Mouse (Mus musculus): ENCODE results near the gene Hist1h2ap. TPM values are rescaled to one million over a fixed set of nuclear protein-coding genes. Genes with fewer than 3 reads are reported as not detected.
"Not testable (repeated sequence)": the region's sequence is repeated elsewhere in the genome, so short reads cannot be mapped to it uniquely, and the experiment has no call there.

The Hist1h2ap gene
- total RNA-seq, 4 experiments from 2014 or later: 7.5 to 39.9 (median 17.1) TPM; not detected in 1

- not testable (repeated sequence) for DNase-seq (ENCODE audit: low spot score in 2 of 2)
Measured at GRCm38 (mm10) chr13:21811074-21811473, 22.2 kb downstream of the Hist1h2ap start.

GRCm38 (mm10) chr13:21810073-21810472, 23.2 kb downstream of the Hist1h2ap start, which contains the start of the genes Hist1h2bq and Hist1h2ao:
Hist1h2bq (minus strand) TSS chr13:21810197.
Hist1h2ao (plus strand) TSS chr13:21810465.
- DNase-seq (ENCODE audit: low spot score in 2 of 2): not testable (repeated sequence)

GRCm38 (mm10) chr13:21803058-21803457, 30.2 kb downstream of the Hist1h2ap start:
- not testable (repeated sequence) for DNase-seq (ENCODE audit: low spot score in 2 of 2)

GRCm38 (mm10) chr13:21797163-21797562, 36.1 kb downstream of the Hist1h2ap start:
- DNase-seq (ENCODE audit: low spot score in 2 of 2): not testable (repeated sequence)

GRCm38 (mm10) chr13:21795584-21795983, 37.7 kb downstream of the Hist1h2ap start:
- DNase-seq (ENCODE audit: low spot score in 2 of 2): no peak

GRCm38 (mm10) chr13:21790601-21791283, 42.6 kb downstream of the Hist1h2ap start:
- no peak for DNase-seq (ENCODE audit: low spot score in 2 of 2)

GRCm38 (mm10) chr13:21789925-21790324, 43.4 kb downstream of the Hist1h2ap start:
- DNase-seq (ENCODE audit: low spot score in 2 of 2): no peak

- no peak for DNase-seq (ENCODE audit: low spot score in 2 of 2)
Measured at GRCm38 (mm10) chr13:21787760-21788593, 45.3 kb downstream of the Hist1h2ap start.

- DNase-seq (ENCODE audit: low spot score in 2 of 2): peak; percentile 72 to 91
Measured at GRCm38 (mm10) chr13:21786899-21787629, 46.2 kb downstream of the Hist1h2ap start, which contains the start of the genes Hist1h2an and Hist1h2bp. Hist1h2an (minus strand) TSS chr13:21787218. Hist1h2bp (plus strand) TSS chr13:21787461.

GRCm38 (mm10) chr13:21786189-21786898, 47.0 kb downstream of the Hist1h2ap start:
- DNase-seq (ENCODE audit: low spot score in 2 of 2): no peak

GRCm38 (mm10) chr13:21784311-21784710, 49.0 kb downstream of the Hist1h2ap start:
- DNase-seq (ENCODE audit: low spot score in 2 of 2): no peak

GRCm38 (mm10) chr13:21783734-21784161, 49.6 kb downstream of the Hist1h2ap start:
- DNase-seq (ENCODE audit: low spot score in 2 of 2): no peak

GRCm38 (mm10) chr13:21783255-21783617, 50.1 kb downstream of the Hist1h2ap start, which contains the start of gene Hist1h3i:
Hist1h3i (minus strand) TSS chr13:21783370.
- peak; percentile 19 to 52 for DNase-seq (ENCODE audit: low spot score in 2 of 2)

Small RNA genes within 50 kb of the gene (microRNA-seq; reads per million reads assigned to microRNA genes)
- gene Gm19658 (0 reads per million in 2 experiments), gene Gm44346 (0 reads per million in 2 experiments), gene Gm44466 (0 reads per million in 2 experiments)

Other genes starting within 250 kb of the Hist1h2ap start
- not detected for gene Olfr1362, start 219.5 kb downstream of the Hist1h2ap start, total RNA-seq (2022)
- gene Olfr11, start 191.0 kb downstream of the Hist1h2ap start, total RNA-seq (2022): not detected
- gene Olfr1361, start 170.1 kb downstream of the Hist1h2ap start, total RNA-seq (2022): not detected
- not detected for gene Olfr1360, start 156.1 kb downstream of the Hist1h2ap start, total RNA-seq (2022)
- not detected for gene Olfr1359, start 135.4 kb downstream of the Hist1h2ap start, total RNA-seq (2022)
- 10 to 100 TPM; 16.0 to 30.4 (median 22.3) TPM for gene Hist1h2bl, start 117.4 kb downstream of the Hist1h2ap start, total RNA-seq (2022)
- 10 to 100 TPM in 3 of 4 experiments, not detected in 1; 16.4 to 24.8 (median 22.3) TPM for gene Hist1h2ai, start 117.1 kb downstream of the Hist1h2ap start, total RNA-seq (2022)
- gene Hist1h3h, start 115.8 kb downstream of the Hist1h2ap start, total RNA-seq (2022): 10 to 100 TPM; 40.8 to 60.6 (median 44.2) TPM
- 1 to 10 TPM; 2.5 to 5.9 (median 4.5) TPM for gene Hist1h2bm, start 111.5 kb downstream of the Hist1h2ap start, total RNA-seq (2022)
- gene Hist1h4j, start 98.4 kb downstream of the Hist1h2ap start, total RNA-seq (2022): 10 to 100 TPM; 18.4 to 23.9 (median 19.2) TPM
- gene Hist1h4k, start 83.0 kb downstream of the Hist1h2ap start, total RNA-seq (2022): 100 to 1,000 TPM; 294 to 349 (median 343) TPM
- 10 to 100 TPM in 3 of 4 experiments, 1 to 10 TPM in 1; 9.6 to 16.7 (median 11.1) TPM for gene Hist1h2ak, start 79.7 kb downstream of the Hist1h2ap start, total RNA-seq (2022)
- gene Hist1h2bn, start 79.4 kb downstream of the Hist1h2ap start, total RNA-seq (2022): 10 to 100 TPM in 3 of 4 experiments, 1 to 10 TPM in 1; 1.6 to 11.3 (median 10.8) TPM
- 10 to 100 TPM in 2 of 4 experiments, 1 to 10 TPM in 2; 7.2 to 11.0 (median 10.2) TPM for gene Hist1h1b, start 52.9 kb downstream of the Hist1h2ap start, total RNA-seq (2022)
- 10 to 100 TPM; 44.4 to 70.8 (median 54.9) TPM for gene Hist1h3i, start 50.1 kb downstream of the Hist1h2ap start, total RNA-seq (2022)
- gene Hist1h2an, start 46.3 kb downstream of the Hist1h2ap start, total RNA-seq (2022): 1 to 10 TPM in 2 of 4 experiments, not detected in 2; 2.9 to 4.0 TPM
- 10 to 100 TPM in 1 of 4 experiments, 1 to 10 TPM in 3; 6.0 to 11.4 (median 8.5) TPM for gene Hist1h2bp, start 46.0 kb downstream of the Hist1h2ap start, total RNA-seq (2022)
- gene Hist1h2bq, start 23.3 kb downstream of the Hist1h2ap start, total RNA-seq (2022): 10 to 100 TPM; 26.3 to 44.6 (median 31.8) TPM
- 10 to 100 TPM in 3 of 4 experiments, not detected in 1; 14.7 to 30.0 (median 20.1) TPM for gene Hist1h2ao, start 23.0 kb downstream of the Hist1h2ap start, total RNA-seq (2022)
- gene Hist1h4m, start 21.8 kb downstream of the Hist1h2ap start, total RNA-seq (2022): 100 to 1,000 TPM; 177 to 265 (median 220) TPM
- 10 to 100 TPM; 31.1 to 87.2 (median 44.3) TPM for gene Hist1h4n, start 1.3 kb downstream of the Hist1h2ap start, total RNA-seq (2022)
- 10 to 100 TPM; 26.6 to 43.8 (median 31.6) TPM for gene Hist1h2br, start 236 bp upstream of the Hist1h2ap start, total RNA-seq (2022)
- gene Zfp184, start 111.6 kb upstream of the Hist1h2ap start, total RNA-seq (2022): 1 to 10 TPM; 2.4 to 4.1 (median 3.3) TPM
- gene Pom121l2, start 147.7 kb upstream of the Hist1h2ap start, total RNA-seq (2022): not detected
- gene Prss16, start 176.2 kb upstream of the Hist1h2ap start, total RNA-seq (2022): 1 to 10 TPM in 3 of 4 experiments, under 1 TPM in 1; 0.33 to 1.3 (median 1.0) TPM
- gene Hist1h2ah, start 202.1 kb upstream of the Hist1h2ap start, total RNA-seq (2022): 10 to 100 TPM in 3 of 4 experiments, not detected in 1; 15.3 to 27.1 (median 22.8) TPM
- gene Hist1h2bk, start 202.4 kb upstream of the Hist1h2ap start, total RNA-seq (2022): 10 to 100 TPM in 3 of 4 experiments, 1 to 10 TPM in 1; 3.0 to 13.9 (median 10.7) TPM
- 10 to 100 TPM; 62.0 to 71.0 (median 68.4) TPM for gene Hist1h4i, start 207.9 kb upstream of the Hist1h2ap start, total RNA-seq (2022)
- gene Hist1h2ag, start 209.4 kb upstream of the Hist1h2ap start, total RNA-seq (2022): 10 to 100 TPM in 3 of 4 experiments, 1 to 10 TPM in 1; 9.0 to 26.2 (median 21.0) TPM
- 10 to 100 TPM in 2 of 4 experiments, 1 to 10 TPM in 2; 7.2 to 11.6 (median 10.4) TPM for gene Hist1h2bj, start 209.7 kb upstream of the Hist1h2ap start, total RNA-seq (2022)